Comparison of ENCODE assay signal across 25 mouse cellular contexts in the genomic region with DNA sequence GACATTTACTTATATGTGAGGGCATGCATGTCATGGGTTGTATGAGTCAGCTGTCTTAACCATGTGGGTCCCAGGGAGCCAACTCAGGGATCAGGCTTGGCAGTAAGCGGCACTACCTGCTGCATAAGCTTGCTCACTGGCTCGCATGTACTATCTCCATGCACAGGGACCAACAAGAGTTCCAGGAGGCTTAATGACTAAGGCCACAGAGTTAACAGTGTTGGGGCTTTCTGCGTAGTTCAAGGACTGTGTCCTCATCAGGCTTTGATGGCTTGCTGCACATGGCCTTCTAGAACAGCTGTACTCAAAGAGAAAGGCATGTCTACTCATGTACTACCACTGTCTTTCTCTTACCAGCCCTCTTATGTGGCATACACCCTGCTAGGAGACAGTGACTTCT. TPM values are rescaled to one million over a fixed set of nuclear protein-coding genes. Genes with fewer than 3 reads are reported as not detected.
A peak's percentile ranks its signal among the peaks of the same experiment; 100 is the strongest.
DNase-seq lines count a peak whose midpoint lies in the region; ATAC-seq and TF ChIP-seq lines count a peak whose summit lies in the region.
"Had no signal": no experiment of that assay in that cellular context is flagged by ENCODE, and none has a peak within 500 bp of the region (broad histone marks: within the 10 kb centered on the region; RNA-seq: fewer than 3 reads in every experiment).

No protein-coding gene starts in this region.

- 87% methylated on average over 3 of the region's 3 CpGs for WGBS in intestine, embryonic 16.5 days
- 89% methylated on average over 3 of the region's 3 CpGs for WGBS in intestine, embryonic 15.5 days
- WGBS in intestine, postnatal 0 days = 84% methylated on average over 3 of the region's 3 CpGs

- no peak overlapping the region for H3K4me3 ChIP-seq in intestine, embryonic 16.5 days (ENCODE audit: low read length)
- no peak overlapping the region for H3K4me3 ChIP-seq in intestine, embryonic 15.5 days (replicated peaks)
- H3K4me3 ChIP-seq in intestine, postnatal 0 days (ENCODE audit: low read depth, low read length) = no peak overlapping the region
- H3K4me3 ChIP-seq: embryonic facial prominence, embryonic 13.5 days; embryonic facial prominence, embryonic 15.5 days; erythroblast, embryonic 14.5 days; forebrain, embryonic 10.5 days; forebrain, embryonic 12.5 days had no signal

- peak overlapping the region; percentile 39 for H3K27ac ChIP-seq in intestine, embryonic 16.5 days (ENCODE audit: low read length)
- no peak overlapping the region for H3K27ac ChIP-seq in intestine, embryonic 15.5 days
- peak overlapping the region; percentile 54; the same call in 1 of the 2 replicates for H3K27ac ChIP-seq in intestine, postnatal 0 days (ENCODE audit: low read depth, low read length)
- H3K27ac ChIP-seq: embryonic facial prominence, embryonic 13.5 days; embryonic facial prominence, embryonic 15.5 days; forebrain, embryonic 10.5 days; forebrain, embryonic 12.5 days had no signal

- H3K9ac ChIP-seq in intestine, embryonic 16.5 days (ENCODE audit: low read depth, low read length) = no peak overlapping the region
- H3K9ac ChIP-seq in intestine, embryonic 15.5 days = no peak overlapping the region
- no peak overlapping the region for H3K9ac ChIP-seq in intestine, postnatal 0 days (ENCODE audit: low read depth, low read length)
- H3K9ac ChIP-seq: embryonic facial prominence, embryonic 13.5 days; embryonic facial prominence, embryonic 15.5 days; forebrain, embryonic 12.5 days; forebrain, postnatal 0 days had no signal

- H3K36me3 ChIP-seq in intestine, embryonic 16.5 days (ENCODE audit: control insufficient read depth, insufficient read depth, low read length) = no peaks in the 10 kb centered on the region
- H3K36me3 ChIP-seq in intestine, embryonic 15.5 days = no peaks in the 10 kb centered on the region
- no peaks in the 10 kb centered on the region for H3K36me3 ChIP-seq in intestine, postnatal 0 days (ENCODE audit: control insufficient read depth, insufficient read depth)
- H3K36me3 ChIP-seq: embryonic facial prominence, embryonic 13.5 days; embryonic facial prominence, embryonic 15.5 days; forebrain, embryonic 12.5 days had no signal

- H3K9me3 ChIP-seq in intestine, embryonic 16.5 days (ENCODE audit: control insufficient read depth, low read length) = no peaks in the 10 kb centered on the region
- H3K9me3 ChIP-seq in intestine, embryonic 15.5 days = no peaks in the 10 kb centered on the region
- H3K9me3 ChIP-seq in intestine, postnatal 0 days (ENCODE audit: control insufficient read depth) = no peaks in the 10 kb centered on the region
- H3K9me3 ChIP-seq: embryonic facial prominence, embryonic 13.5 days; embryonic facial prominence, embryonic 15.5 days; forebrain, embryonic 12.5 days had no signal

- H3K4me2 ChIP-seq in intestine, embryonic 16.5 days (ENCODE audit: low read depth, low read length) = no peak overlapping the region
- no peak overlapping the region for H3K4me2 ChIP-seq in intestine, embryonic 15.5 days (replicated peaks)
- no peak overlapping the region for H3K4me2 ChIP-seq in intestine, postnatal 0 days (replicated peaks; ENCODE audit: low read depth)
- H3K4me2 ChIP-seq: embryonic facial prominence, embryonic 13.5 days; embryonic facial prominence, embryonic 15.5 days; forebrain, embryonic 12.5 days had no signal

- DNase-seq in adrenal gland, adult 2 months = peak; percentile 50
- DNase-seq in adrenal gland, adult 18-20 months (ENCODE audit: low spot score in 2 of 2) = no peak
- peak; percentile 47 for DNase-seq in adrenal gland, postnatal 14 days
- no peak for DNase-seq in cerebellum, adult 8-10 months
- DNase-seq in spleen, postnatal 4 days (ENCODE audit: low spot score in 2 of 2) = no peak
- DNase-seq: cerebellum, adult 11-12 months; cerebellum, adult 2 months; cerebellum, adult 9-11 months; cerebellum, postnatal 14 days; cerebellum, postnatal 36 days; embryo, embryonic 11 days; forebrain, postnatal 0 days had no signal

- no peaks in the 10 kb centered on the region for H3K4me1 ChIP-seq in intestine, embryonic 16.5 days (ENCODE audit: control insufficient read depth, insufficient read depth, low read length)
- H3K4me1 ChIP-seq in intestine, embryonic 15.5 days (replicated peaks) = no peaks in the 10 kb centered on the region
- H3K4me1 ChIP-seq in intestine, postnatal 0 days (replicated peaks; ENCODE audit: control insufficient read depth, insufficient read depth, low read length) = no peaks in the 10 kb centered on the region
- H3K4me1 ChIP-seq: embryonic facial prominence, embryonic 13.5 days; embryonic facial prominence, embryonic 15.5 days; forebrain, embryonic 12.5 days had no signal

- H3K27me3 ChIP-seq in intestine, embryonic 16.5 days (replicated peaks; ENCODE audit: control insufficient read depth, insufficient read depth, low read length) = no peaks in the 10 kb centered on the region
- H3K27me3 ChIP-seq in intestine, embryonic 15.5 days (replicated peaks) = no peaks in the 10 kb centered on the region
- no peaks in the 10 kb centered on the region for H3K27me3 ChIP-seq in intestine, postnatal 0 days (replicated peaks; ENCODE audit: control insufficient read depth, insufficient read depth, low read length)
- H3K27me3 ChIP-seq: embryonic facial prominence, embryonic 13.5 days; embryonic facial prominence, embryonic 15.5 days; forebrain, embryonic 12.5 days had no signal

- TF ChIP-seq CTCF in intestine, postnatal 0 days (IDR thresholded peaks at IDR 0.05; ENCODE audit: low read depth) = no peak

- ATAC-seq in intestine, embryonic 16.5 days = peak; percentile 22; the same call in 1 of the 2 replicates
- ATAC-seq in intestine, embryonic 15.5 days = no peak
- ATAC-seq in intestine, postnatal 0 days = peak; percentile 42; the same call in 1 of the 2 replicates
- ATAC-seq: forebrain, embryonic 14.5 days; forebrain, postnatal 0 days had no signal

RNA-seq across cellular contexts. Expression of gene Ybx1, which starts 6.4 kb away (rescaled TPM):
- 100 to 1,000 TPM; 692 to 835 TPM for total RNA-seq in adrenal gland, adult 2 months (2021)
- 323 and 336 TPM in 2 replicates for polyA plus RNA-seq in adrenal gland, adult 2 months (2012; rRNA removed)
- total RNA-seq in adrenal gland, adult 18-20 months (2021) = 100 to 1,000 TPM; 714 to 717 TPM
- polyA plus RNA-seq in intestine, embryonic 16.5 days (2015; fragmentation: Nextera tagmentation; extraction: Ambion mirVana) = 420 and 457 TPM in 2 replicates
- polyA plus RNA-seq in intestine, embryonic 15.5 days (2015; fragmentation: Nextera tagmentation; extraction: Ambion mirVana) = 627 and 712 TPM in 2 replicates
- total RNA-seq in adrenal gland, postnatal 14 days (2021) = 620 and 697 TPM in 2 replicates
- 530 and 553 TPM in 2 replicates for polyA plus RNA-seq in intestine, postnatal 0 days (2015; fragmentation: Nextera tagmentation; extraction: Ambion mirVana)

RNA-seq across cellular contexts. Expression of gene Ppih, which starts 19.6 kb away (rescaled TPM):
- total RNA-seq in adrenal gland, adult 2 months (2021) = 10 to 100 TPM; 15.9 to 23.7 TPM
- 1.8 and 1.9 TPM in 2 replicates for polyA plus RNA-seq in adrenal gland, adult 2 months (2012; rRNA removed)
- total RNA-seq in adrenal gland, adult 18-20 months (2021) = 10 to 100 TPM; 16.7 to 17.6 TPM
- polyA plus RNA-seq in intestine, embryonic 16.5 days (2015; fragmentation: Nextera tagmentation; extraction: Ambion mirVana) = 69.6 and 73.9 TPM in 2 replicates
- 88.1 and 102 TPM in 2 replicates for polyA plus RNA-seq in intestine, embryonic 15.5 days (2015; fragmentation: Nextera tagmentation; extraction: Ambion mirVana)
- total RNA-seq in adrenal gland, postnatal 14 days (2021) = 19.9 and 23.8 TPM in 2 replicates
- polyA plus RNA-seq in intestine, postnatal 0 days (2015; fragmentation: Nextera tagmentation; extraction: Ambion mirVana) = 40.9 and 47.9 TPM in 2 replicates

RNA-seq across cellular contexts. Expression of gene Cldn19, which starts 45.5 kb away (rescaled TPM):
- total RNA-seq in adrenal gland, adult 2 months (2021) = under 1 TPM in 1 of 2 experiments, not detected in 1; 0.24 TPM
- polyA plus RNA-seq in adrenal gland, adult 2 months (2012; rRNA removed) = 0.06 and 0.35 TPM in 2 replicates
- under 1 TPM in 1 of 2 experiments, not detected in 1; 0.06 TPM for total RNA-seq in adrenal gland, adult 18-20 months (2021)
- 0.28 and 0.60 TPM in 2 replicates for polyA plus RNA-seq in intestine, embryonic 16.5 days (2015; fragmentation: Nextera tagmentation; extraction: Ambion mirVana)
- polyA plus RNA-seq in intestine, embryonic 15.5 days (2015; fragmentation: Nextera tagmentation; extraction: Ambion mirVana) = 0.08 and 0.14 TPM in 2 replicates
- 0.19 and 0.41 TPM in 2 replicates for total RNA-seq in adrenal gland, postnatal 14 days (2021)
- polyA plus RNA-seq in intestine, postnatal 0 days (2015; fragmentation: Nextera tagmentation; extraction: Ambion mirVana) = 12.8 and 13.5 TPM in 2 replicates
- total RNA-seq: common myeloid progenitor, adult 5-6 weeks; MEL had no signal
- polyA plus RNA-seq: C2C12; embryonic facial prominence, embryonic 11.5 days; erythroblast, embryonic 14.5 days had no signal

Comparison
In these comparisons a context has a peak if more than half of its experiments do, and no peak if none do; other contexts are left out.
1. DNase-seq: peak in adrenal gland, adult 2 months (single experiment) and adrenal gland, postnatal 14 days (single experiment); none in adrenal gland, adult 18-20 months (0 of 2), cerebellum, adult 8-10 months (single experiment) and spleen, postnatal 4 days (0 of 2).
2. RNA of gene Ppih, which starts 19.6 kb away (polyA plus RNA-seq): 88.1 to 102 TPM in intestine, embryonic 15.5 days, 69.6 to 73.9 TPM in intestine, embryonic 16.5 days and 40.9 to 47.9 TPM in intestine, postnatal 0 days; 1.8 to 1.9 TPM in adrenal gland, adult 2 months; every median in the first group is over 10 times any median in the second.